Mouse (Mus musculus): ENCODE data around the gene Abca8b.

DNA sequence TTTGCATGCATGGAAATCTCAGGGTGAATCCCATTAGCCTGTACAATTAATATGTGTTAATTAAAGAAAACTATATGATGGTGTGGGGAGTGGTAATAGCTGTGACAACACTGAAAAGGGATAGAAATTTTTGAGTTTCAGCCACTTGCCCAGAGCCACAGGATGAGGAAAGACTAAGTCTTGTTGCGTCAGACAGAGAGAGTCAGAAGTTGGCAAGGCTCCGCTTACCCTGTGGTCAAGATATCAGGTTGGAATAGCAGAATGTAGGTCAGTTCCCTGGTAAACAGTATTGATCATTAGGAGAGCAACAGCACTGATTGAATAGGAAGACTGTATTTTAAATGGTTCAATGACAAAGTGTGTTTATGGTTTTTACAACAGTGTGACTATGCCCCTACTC, 42.1 kb upstream of the Abca8b start:
- TF ChIP-seq POLR2A (IDR thresholded peaks at IDR 0.05; ENCODE audit: control insufficient read depth, low read depth, low read length): no peak
- no peak for TF ChIP-seq CTCF (IDR thresholded peaks at IDR 0.05; ENCODE audit: control insufficient read depth, insufficient read depth, insufficient replicate concordance, low read depth, low read length)

Data from testis, adult 2 months (tissue).